Mouse (Mus musculus) spleen, adult 2 months (tissue): ENCODE results near the gene Cldn14.

Experiments
- CTCF ChIP-seq: fragments of 200-500 bp; IDR thresholded peaks from 2 replicates; pipeline ENCODE4 v1.5.1; 2011; ENCODE audit warnings: mild to moderate bottlenecking, inconsistent platforms; ENCODE audit not compliant: insufficient read depth, insufficient read length, insufficient replicate concordance; ENCODE audit errors: extremely low read depth
- POLR2A ChIP-seq: fragments of 200-500 bp; IDR thresholded peaks from 2 replicates; pipeline ENCODE4 v1.6.1; 2011; ENCODE audit warnings: low read depth, low read length, inconsistent platforms

DNA sequence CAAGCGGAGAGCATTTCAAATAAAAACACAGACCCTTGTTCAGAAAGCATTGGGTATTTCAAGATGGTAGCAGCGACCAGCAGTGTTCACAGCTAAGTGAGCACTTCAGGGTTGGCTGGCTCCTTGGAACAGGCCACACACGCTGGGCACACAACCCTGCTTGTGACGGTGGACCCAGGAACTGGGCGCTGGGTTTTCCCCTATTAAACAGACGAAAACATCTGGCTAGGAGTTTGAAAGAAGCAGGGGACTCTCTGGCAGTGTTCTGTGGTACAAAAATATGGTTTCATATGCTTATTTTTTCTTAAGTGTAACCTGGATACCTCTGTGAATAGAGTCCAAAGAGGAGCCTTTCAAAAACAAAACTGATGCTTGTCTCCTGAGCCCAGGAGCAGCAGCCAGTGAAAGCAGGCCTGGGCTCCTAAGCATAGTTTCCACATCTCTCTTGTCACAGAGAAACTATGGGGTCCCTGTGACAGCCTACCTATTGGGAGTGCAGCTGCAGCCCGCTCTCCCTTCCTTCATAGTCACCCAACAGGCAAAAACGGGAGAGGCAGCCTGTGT, 82.9 kb downstream of the Cldn14 start:
- TF ChIP-seq CTCF: no peak
- no peak for TF ChIP-seq POLR2A
